Mouse (Mus musculus) midbrain, embryonic 13.5 days (tissue): ENCODE measurements at regions not wholly inside any gene's neighbourhood (a gene's known extent, or its start where the extent isn't known, plus 50 kb on each side); places are given as distances from the start of the nearest gene placed in this dataset.

ENCODE experiments used
- ATAC-seq: fragments of 200-750 bp; cut with Nextera tagmentation; 2 replicates; pipeline ENCODE4 v1.8.0; 2017; ENCODE audit warnings: mild to moderate bottlenecking, moderate TSS enrichment, moderate library complexity
- H3K27ac ChIP-seq: fragments of 300-500 bp; sonication (generic); 2 replicates; pipeline ENCODE4 v1.5.1; 2015; ENCODE audit warnings: inconsistent platforms, mild to moderate bottlenecking, moderate library complexity
- H3K27me3 ChIP-seq: fragments of 300-500 bp; sonication (generic); 2 replicates; pipeline ENCODE4 v1.6.1; 2015; ENCODE audit warnings: mild to moderate bottlenecking, inconsistent platforms
- H3K36me3 ChIP-seq: fragments of 300-500 bp; sonication (generic); 2 replicates; pipeline ENCODE4 v1.6.1; 2015; ENCODE audit warnings: mild to moderate bottlenecking, inconsistent platforms
- H3K4me1 ChIP-seq: fragments of 300-500 bp; sonication (generic); replicated peaks from 2 replicates; pipeline ENCODE4 v1.6.1; 2015; ENCODE audit warnings: inconsistent platforms
- H3K4me2 ChIP-seq: fragments of 300-500 bp; sonication (generic); replicated peaks from 2 replicates; pipeline ENCODE4 v1.6.1; 2015; ENCODE audit warnings: moderate library complexity, mild to moderate bottlenecking, inconsistent platforms
- H3K4me3 ChIP-seq: fragments of 300-500 bp; sonication (generic); replicated peaks from 2 replicates; pipeline ENCODE4 v1.5.1; 2015; ENCODE audit warnings: mild to moderate bottlenecking, inconsistent platforms
- H3K9ac ChIP-seq: fragments of 300-500 bp; sonication (generic); replicated peaks from 2 replicates; pipeline ENCODE4 v1.6.1; 2015; ENCODE audit warnings: mild to moderate bottlenecking, inconsistent platforms
- H3K9me3 ChIP-seq: fragments of 300-500 bp; sonication (generic); 2 replicates; pipeline ENCODE4 v1.6.1; 2016; ENCODE audit warnings: mild to moderate bottlenecking, inconsistent platforms
- WGBS: fragments of 180-500 bp; shearing (Covaris S2); methylation state at CpG from one replicate; pipeline ENCODE4 v1.1.7; 2015; 5-methylcytosine and 5-hydroxymethylcytosine counted together

- Histone ChIP-seq H3K4me1 (peaks cover under 1% of the 10 kb centered on the region), H3K27ac (no peak overlapping the region), H3K4me2 (no peak overlapping the region), H3K9me3 (no peaks in the 10 kb centered on the region), H3K36me3 (no peaks in the 10 kb centered on the region), H3K27me3 (no peaks in the 10 kb centered on the region), H3K9ac (no peak overlapping the region), H3K4me3 (no peak overlapping the region)
- ATAC-seq, result no peak
- WGBS, result 95% methylated on average over 10 of the region's 10 CpGs
Observed at GRCm38 (mm10) chr2:170228318-170228994, 80.6 kb upstream of the Zfp217 start.

GRCm38 (mm10) chr2:170223872-170224271 is 76.0 kb upstream of the Zfp217 start:
- H3K9ac ChIP-seq, result no peak overlapping the region
- no peak for ATAC-seq
- no peak overlapping the region for H3K4me2 ChIP-seq
- 85% methylated on average over 7 of the region's 7 CpGs for WGBS
- no peaks in the 10 kb centered on the region for H3K27me3 ChIP-seq
- H3K9me3 ChIP-seq, result no peaks in the 10 kb centered on the region
- H3K4me3 ChIP-seq, result no peak overlapping the region
- H3K27ac ChIP-seq, result no peak overlapping the region
- H3K36me3 ChIP-seq, result no peaks in the 10 kb centered on the region
- H3K4me1 ChIP-seq, result peaks cover 45% of the 10 kb centered on the region

GRCm38 (mm10) chr2:170222819-170223218 is 74.9 kb upstream of the Zfp217 start:
- no peaks in the 10 kb centered on the region for H3K27me3 ChIP-seq
- H3K4me2 ChIP-seq, result peak overlapping the region; percentile 25
- WGBS, result 2% methylated on average over 6 of the region's 6 CpGs
- H3K4me1 ChIP-seq, result peaks cover 56% of the 10 kb centered on the region
- no peaks in the 10 kb centered on the region for H3K9me3 ChIP-seq
- H3K4me3 ChIP-seq, result no peak overlapping the region
- ATAC-seq, result no peak
- H3K27ac ChIP-seq, result peak overlapping the region; percentile 74
- H3K36me3 ChIP-seq, result no peaks in the 10 kb centered on the region
- H3K9ac ChIP-seq, result peak overlapping the region; percentile 36; the same call in 1 of the 2 replicates

GRCm38 (mm10) chr2:170221994-170222535 is 74.2 kb upstream of the Zfp217 start:
- ATAC-seq, result no peak
- Histone ChIP-seq H3K27ac (peak overlapping the region; percentile 74), H3K9me3 (no peaks in the 10 kb centered on the region), H3K4me2 (peak overlapping the region; percentile 25), H3K36me3 (no peaks in the 10 kb centered on the region), H3K27me3 (no peaks in the 10 kb centered on the region), H3K4me3 (no peak overlapping the region), H3K9ac (peak overlapping the region; percentile 28; the same call in 1 of the 2 replicates), H3K4me1 (peaks cover 59% of the 10 kb centered on the region)
- 9% methylated on average over 13 of the region's 13 CpGs for WGBS

GRCm38 (mm10) chr2:170220871-170221369 is 73.0 kb upstream of the Zfp217 start:
- H3K4me1 ChIP-seq, result peaks cover 59% of the 10 kb centered on the region
- no peaks in the 10 kb centered on the region for H3K9me3 ChIP-seq
- no peak for ATAC-seq
- H3K4me3 ChIP-seq, result peak overlapping the region; percentile 29
- under 1% methylated on average over 20 of the region's 20 CpGs for WGBS
- H3K36me3 ChIP-seq, result no peaks in the 10 kb centered on the region
- H3K27me3 ChIP-seq, result no peaks in the 10 kb centered on the region
- H3K27ac ChIP-seq, result peak overlapping the region; percentile 90
- peak overlapping the region; percentile 39; the same call in 1 of the 2 replicates for H3K9ac ChIP-seq
- H3K4me2 ChIP-seq, result peak overlapping the region; percentile 56

- Histone ChIP-seq H3K9ac (0 out of 2 replicates have a peak overlapping the region, but pooled peaks have one; percentile 5), H3K36me3 (no peaks in the 10 kb centered on the region), H3K9me3 (no peaks in the 10 kb centered on the region), H3K27ac (peak overlapping the region; percentile 90), H3K4me2 (peak overlapping the region; percentile 56), H3K27me3 (no peaks in the 10 kb centered on the region), H3K4me3 (peak overlapping the region; percentile 29), H3K4me1 (peaks cover 59% of the 10 kb centered on the region)
- no peak for ATAC-seq
- 4% methylated on average over 11 of the region's 11 CpGs for WGBS
Observed at GRCm38 (mm10) chr2:170220443-170220842, 72.5 kb upstream of the Zfp217 start.

- peak overlapping the region; percentile 56 for H3K4me2 ChIP-seq
- peak overlapping the region; percentile 54 for H3K9ac ChIP-seq
- no peaks in the 10 kb centered on the region for H3K27me3 ChIP-seq
- 0 out of 2 replicates have a peak, but pooled peaks cover 3% of the 10 kb centered on the region for H3K9me3 ChIP-seq
- peaks cover 59% of the 10 kb centered on the region for H3K4me1 ChIP-seq
- H3K27ac ChIP-seq, result peak overlapping the region; percentile 90
- H3K4me3 ChIP-seq, result peak overlapping the region; percentile 15
- no peak for ATAC-seq
- WGBS, result 0% methylated on average over 19 of the region's 20 CpGs
- no peaks in the 10 kb centered on the region for H3K36me3 ChIP-seq
Observed at GRCm38 (mm10) chr2:170219611-170220401, 71.9 kb upstream of the Zfp217 start.

- Histone ChIP-seq H3K4me2 (peak overlapping the region; percentile 56), H3K36me3 (no peaks in the 10 kb centered on the region), H3K27me3 (no peaks in the 10 kb centered on the region), H3K9ac (peak overlapping the region; percentile 54), H3K4me3 (peak overlapping the region; percentile 15), H3K9me3 (0 out of 2 replicates have a peak, but pooled peaks cover 4% of the 10 kb centered on the region), H3K27ac (peak overlapping the region; percentile 90), H3K4me1 (peaks cover 59% of the 10 kb centered on the region)
- no peak for ATAC-seq
- 4% methylated on average over 11 of the region's 11 CpGs for WGBS
Observed at GRCm38 (mm10) chr2:170219161-170219581, 71.3 kb upstream of the Zfp217 start.

GRCm38 (mm10) chr2:170218230-170219044 is 70.5 kb upstream of the Zfp217 start:
- no peaks in the 10 kb centered on the region for H3K36me3 ChIP-seq
- H3K9me3 ChIP-seq, result 0 out of 2 replicates have a peak, but pooled peaks cover 4% of the 10 kb centered on the region
- H3K4me2 ChIP-seq, result peak overlapping the region; percentile 56
- peak overlapping the region; percentile 90 for H3K27ac ChIP-seq
- H3K4me1 ChIP-seq, result peaks cover 59% of the 10 kb centered on the region
- ATAC-seq, result peak; percentile 85
- 6% methylated on average over 22 of the region's 22 CpGs for WGBS
- H3K27me3 ChIP-seq, result no peaks in the 10 kb centered on the region
- H3K4me3 ChIP-seq, result peak overlapping the region; percentile 15
- H3K9ac ChIP-seq, result peak overlapping the region; percentile 39; the same call in 1 of the 2 replicates

GRCm38 (mm10) chr2:170216311-170216710 is 68.4 kb upstream of the Zfp217 start:
- Histone ChIP-seq H3K27ac (no peak overlapping the region), H3K27me3 (0 out of 2 replicates have a peak, but pooled peaks cover 3% of the 10 kb centered on the region), H3K9ac (no peak overlapping the region), H3K4me3 (no peak overlapping the region), H3K4me2 (no peak overlapping the region), H3K4me1 (peaks cover 40% of the 10 kb centered on the region), H3K36me3 (no peaks in the 10 kb centered on the region), H3K9me3 (0 out of 2 replicates have a peak, but pooled peaks cover 4% of the 10 kb centered on the region)
- WGBS, result 86% methylated on average over 7 of the region's 7 CpGs
- ATAC-seq, result no peak

GRCm38 (mm10) chr2:170209121-170209520 is 61.2 kb upstream of the Zfp217 start:
- no peak overlapping the region for H3K9ac ChIP-seq
- H3K27ac ChIP-seq, result no peak overlapping the region
- H3K4me3 ChIP-seq, result no peak overlapping the region
- H3K36me3 ChIP-seq, result no peaks in the 10 kb centered on the region
- 84% methylated on average over 12 of the region's 12 CpGs for WGBS
- no peak overlapping the region for H3K4me2 ChIP-seq
- H3K9me3 ChIP-seq, result no peaks in the 10 kb centered on the region
- no peak for ATAC-seq
- H3K4me1 ChIP-seq, result peaks cover 31% of the 10 kb centered on the region
- peaks cover 11% of the 10 kb centered on the region; the same call in 1 of the 2 replicates for H3K27me3 ChIP-seq
